Mouse (Mus musculus) liver, postnatal 0 days (tissue): Measurements from ENCODE around the gene Rspo1. TPM values are rescaled to one million over a fixed set of nuclear protein-coding genes. Genes with fewer than 3 reads are reported as not detected.

Source experiments
- ATAC-seq: fragments of 200-750 bp; cut with Nextera tagmentation; 2 replicates; pipeline ENCODE4 v1.8.0; 2017; ENCODE audit warnings: mild to moderate bottlenecking, moderate library complexity
- DNase-seq: peaks from one replicate; pipeline ENCODE4 v3.0.0-alpha.2; 2016
- H3K27ac ChIP-seq: fragments of 300-500 bp; sonication (generic); 2 replicates; pipeline ENCODE4 v1.5.1; 2014; ENCODE audit warnings: antibody characterized with exemption, moderate library complexity, mild to moderate bottlenecking, low read depth
- H3K27me3 ChIP-seq: fragments of 300-500 bp; sonication (generic); 2 replicates; pipeline ENCODE4 v1.6.1; 2014; ENCODE audit warnings: low read length, control low read depth, mixed read lengths; ENCODE audit not compliant: insufficient read depth
- H3K36me3 ChIP-seq: fragments of 300-500 bp; sonication (generic); replicated peaks from 2 replicates; pipeline ENCODE4 v1.6.1; 2014; ENCODE audit warnings: mild to moderate bottlenecking, control low read depth, low read length, moderate library complexity, mixed read lengths; ENCODE audit not compliant: insufficient read depth
- H3K4me1 ChIP-seq: fragments of 300-500 bp; sonication (generic); 2 replicates; pipeline ENCODE4 v1.6.1; 2014; ENCODE audit warnings: antibody characterized with exemption, mild to moderate bottlenecking, control low read depth; ENCODE audit not compliant: insufficient read depth
- H3K4me2 ChIP-seq: fragments of 300-500 bp; sonication (generic); 2 replicates; pipeline ENCODE4 v1.6.1; 2014; ENCODE audit warnings: low read depth, mild to moderate bottlenecking, low read length, moderate library complexity, mixed read lengths
- H3K4me3 ChIP-seq: fragments of 300-500 bp; sonication (generic); 2 replicates; pipeline ENCODE4 v1.5.1; 2014; ENCODE audit warnings: low read depth, low read length
- H3K9ac ChIP-seq: fragments of 300-500 bp; sonication (generic); replicated peaks from 2 replicates; pipeline ENCODE4 v1.6.1; 2014; ENCODE audit warnings: mild to moderate bottlenecking, moderate library complexity
- H3K9me3 ChIP-seq: fragments of 300-500 bp; sonication (generic); 2 replicates; pipeline ENCODE4 v1.6.1; 2016; ENCODE audit warnings: mild to moderate bottlenecking, control low read depth, low read length, mixed read lengths
- CTCF ChIP-seq: sonication (generic); IDR thresholded peaks from 2 replicates; pipeline ENCODE4 v1.5.1; 2016; ENCODE audit warnings: antibody characterized with exemption, low read depth
- EP300 ChIP-seq: IDR thresholded peaks from 2 replicates; pipeline ENCODE4 v1.6.1; 2016; ENCODE audit warnings: antibody characterized with exemption, low read depth, mild to moderate bottlenecking
- WGBS: fragments of 180-500 bp; shearing (Covaris S2); extraction: QIAGEN DNeasy Blood & Tissue Kit; methylation state at CpG from one replicate; pipeline ENCODE4 v1.1.7; 2014; ENCODE audit not compliant: insufficient replicate concordance; 5-methylcytosine and 5-hydroxymethylcytosine counted together
- polyA plus RNA-seq: library from polyadenylated mRNA; unstranded; fragments of >200 nt; fragmentation: Nextera tagmentation; extraction: Ambion mirVana; gene quantifications from 2 replicates; pipeline ENCODE4 v1.2.1, GENCODE M21; 2015

Rspo1 gene
- polyA plus RNA-seq, 1 experiment from 2014 or later = 0.41 TPM

DNA sequence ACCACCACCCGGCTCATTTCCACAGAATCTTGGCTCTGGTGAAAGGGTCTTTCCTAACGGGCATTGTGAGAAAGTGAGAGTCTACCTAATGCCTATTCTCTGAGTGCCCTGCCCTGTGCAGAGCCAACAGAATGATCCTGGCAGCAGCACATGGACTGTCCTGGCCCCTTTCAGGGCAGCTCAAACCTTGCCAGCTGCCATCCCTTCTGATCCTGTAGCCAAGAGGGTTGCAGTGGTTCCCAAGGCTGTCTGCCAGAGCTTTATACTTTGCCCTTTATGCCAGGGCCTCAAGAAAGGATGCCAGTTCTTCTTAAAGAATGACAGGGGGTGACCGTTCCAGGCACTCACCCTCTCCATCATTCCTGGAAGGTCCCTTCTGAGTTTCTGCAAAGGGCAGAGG is 36.7 kb upstream of the Rspo1 start:
- 74% methylated on average over 3 of the region's 3 CpGs for WGBS
- no peak overlapping the region for H3K27ac ChIP-seq
- H3K27me3 ChIP-seq = no peaks in the 10 kb centered on the region
- H3K4me2 ChIP-seq = no peak overlapping the region
- no peak for TF ChIP-seq CTCF
- ATAC-seq (no peak), DNase-seq (no peak)
- H3K9ac ChIP-seq = no peak overlapping the region
- no peaks in the 10 kb centered on the region for H3K4me1 ChIP-seq
- H3K36me3 ChIP-seq = no peaks in the 10 kb centered on the region
- H3K4me3 ChIP-seq = no peak overlapping the region
- H3K9me3 ChIP-seq = no peaks in the 10 kb centered on the region

DNA sequence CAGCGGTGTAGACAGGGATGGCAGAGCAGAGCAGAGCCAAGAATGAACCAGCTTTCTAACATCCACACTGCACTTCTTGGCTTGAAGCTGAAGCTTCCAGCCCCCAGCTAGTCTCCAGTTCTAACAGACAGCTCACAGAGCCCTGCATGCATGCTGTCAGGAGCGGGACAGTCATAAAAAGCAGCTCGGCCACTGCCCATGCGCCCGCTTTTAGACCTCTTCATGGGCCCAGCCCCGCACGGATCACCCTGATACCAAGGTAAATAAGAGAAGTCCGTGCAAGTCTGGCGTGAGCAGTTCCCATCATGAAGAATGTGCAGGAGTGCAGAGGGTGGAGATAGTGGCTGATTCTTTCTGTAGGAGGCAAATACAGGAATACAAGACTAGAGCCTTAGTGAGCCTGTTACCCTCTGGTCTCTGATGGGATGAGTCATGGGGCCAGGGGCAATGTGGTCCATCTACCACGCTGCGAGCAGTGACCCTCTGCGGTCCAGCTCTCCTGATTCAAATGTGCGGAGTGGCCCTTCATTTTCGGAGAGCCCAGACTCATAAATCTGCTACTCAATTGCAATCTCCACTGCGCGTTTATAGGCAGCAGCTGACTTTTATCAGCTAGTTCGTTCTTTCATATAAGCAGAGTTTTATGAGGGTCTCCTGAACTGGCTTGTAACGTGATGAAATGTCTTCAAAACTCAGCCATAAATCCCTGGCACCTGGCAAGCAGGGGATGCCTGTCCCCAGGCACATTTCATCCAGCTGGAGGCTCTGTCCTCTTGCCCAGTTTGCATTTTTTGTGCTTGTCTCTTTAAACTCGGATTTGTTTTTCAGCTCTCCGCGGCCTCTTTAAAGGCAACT is 35.8 kb upstream of the Rspo1 start:
- DNase-seq (no peak), ATAC-seq (no peak)
- no peaks in the 10 kb centered on the region for H3K4me1 ChIP-seq
- no peak for TF ChIP-seq EP300
- TF ChIP-seq CTCF = no peak
- WGBS = 81% methylated on average over 21 of the region's 21 CpGs
- H3K9ac ChIP-seq = no peak overlapping the region
- no peaks in the 10 kb centered on the region for H3K27me3 ChIP-seq
- H3K4me3 ChIP-seq = no peak overlapping the region
- H3K9me3 ChIP-seq = no peaks in the 10 kb centered on the region
- H3K36me3 ChIP-seq = no peaks in the 10 kb centered on the region
- no peak overlapping the region for H3K27ac ChIP-seq
- no peak overlapping the region for H3K4me2 ChIP-seq

GRCm38 (mm10) chr4:124951036-124951433 is 35.2 kb upstream of the Rspo1 start:
- H3K27ac ChIP-seq = no peak overlapping the region
- 42% methylated on average over 10 of the region's 10 CpGs for WGBS
- no peak overlapping the region for H3K4me3 ChIP-seq
- no peaks in the 10 kb centered on the region for H3K4me1 ChIP-seq
- no peaks in the 10 kb centered on the region for H3K36me3 ChIP-seq
- TF ChIP-seq CTCF (no peak), EP300 (no peak)
- no peaks in the 10 kb centered on the region for H3K27me3 ChIP-seq
- ATAC-seq = no peak
- H3K9ac ChIP-seq = no peak overlapping the region
- no peak overlapping the region for H3K4me2 ChIP-seq
- H3K9me3 ChIP-seq = no peaks in the 10 kb centered on the region
- DNase-seq = no peak

DNA sequence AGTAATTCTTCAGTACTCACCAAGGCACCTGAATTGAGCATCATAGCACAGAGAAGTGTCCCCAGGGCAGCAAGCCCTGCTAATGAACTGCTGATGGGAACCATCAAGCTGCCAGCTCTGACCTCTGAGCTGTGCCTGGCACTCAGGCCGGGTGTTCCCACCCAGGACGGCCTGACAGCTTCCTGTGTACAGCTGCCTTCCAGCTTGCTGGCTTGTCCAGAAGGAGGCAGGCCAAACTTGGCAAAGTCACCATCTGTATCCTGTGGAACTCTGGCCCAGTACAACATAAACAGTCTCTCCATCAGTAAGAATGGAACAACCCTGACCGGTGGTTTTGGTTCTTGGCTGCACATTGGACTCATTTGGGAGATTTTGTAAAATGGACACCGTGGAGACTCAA is 32.7 kb upstream of the Rspo1 start:
- Histone ChIP-seq H3K4me1 (no peaks in the 10 kb centered on the region), H3K27ac (no peak overlapping the region), H3K9ac (no peak overlapping the region), H3K9me3 (no peaks in the 10 kb centered on the region), H3K4me3 (no peak overlapping the region), H3K27me3 (no peaks in the 10 kb centered on the region), H3K4me2 (no peak overlapping the region), H3K36me3 (no peaks in the 10 kb centered on the region)
- ATAC-seq = no peak
- TF ChIP-seq EP300 = no peak
- TF ChIP-seq CTCF = no peak
- 41% methylated on average over 4 of the region's 4 CpGs for WGBS
- DNase-seq = no peak

GRCm38 (mm10) chr4:124957284-124957683 is 28.9 kb upstream of the Rspo1 start:
- H3K27me3 ChIP-seq = no peaks in the 10 kb centered on the region
- TF ChIP-seq EP300 (no peak), CTCF (no peak)
- no peak overlapping the region for H3K4me3 ChIP-seq
- H3K4me1 ChIP-seq = no peaks in the 10 kb centered on the region
- DNase-seq (no peak), ATAC-seq (no peak)
- H3K36me3 ChIP-seq = no peaks in the 10 kb centered on the region
- no peaks in the 10 kb centered on the region for H3K9me3 ChIP-seq
- no peak overlapping the region for H3K27ac ChIP-seq
- H3K9ac ChIP-seq = no peak overlapping the region
- WGBS = 62% methylated on average over 2 of the region's 2 CpGs
- H3K4me2 ChIP-seq = no peak overlapping the region

DNA sequence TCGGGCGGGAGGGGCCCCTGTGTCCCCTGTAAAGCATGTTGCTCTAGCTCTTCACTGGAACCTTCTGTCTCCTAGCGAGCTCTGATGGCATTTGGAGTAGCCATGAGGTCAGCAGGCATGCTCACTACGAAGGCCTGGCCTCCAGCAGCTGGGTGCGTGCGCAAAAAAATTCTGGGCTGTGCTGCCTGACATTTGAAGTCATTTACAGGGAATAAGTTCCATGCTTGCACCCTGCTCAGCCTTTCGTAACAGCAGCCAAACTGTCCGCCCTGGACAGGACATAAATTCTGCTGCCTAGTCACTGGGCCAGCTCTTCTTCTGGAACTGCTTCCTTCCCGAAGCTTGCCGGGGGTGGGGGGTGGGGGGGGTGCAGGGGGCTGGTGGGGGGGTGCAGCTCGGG is 27.2 kb upstream of the Rspo1 start:
- H3K9ac ChIP-seq = no peak overlapping the region
- no peak overlapping the region for H3K4me3 ChIP-seq
- no peaks in the 10 kb centered on the region for H3K4me1 ChIP-seq
- no peak overlapping the region for H3K27ac ChIP-seq
- H3K9me3 ChIP-seq = no peaks in the 10 kb centered on the region
- no peak for TF ChIP-seq CTCF
- no peak for TF ChIP-seq EP300
- DNase-seq = no peak
- no peaks in the 10 kb centered on the region for H3K27me3 ChIP-seq
- no peak for ATAC-seq
- no peaks in the 10 kb centered on the region for H3K36me3 ChIP-seq
- 59% methylated on average over 9 of the region's 11 CpGs for WGBS
- no peak overlapping the region for H3K4me2 ChIP-seq

DNA sequence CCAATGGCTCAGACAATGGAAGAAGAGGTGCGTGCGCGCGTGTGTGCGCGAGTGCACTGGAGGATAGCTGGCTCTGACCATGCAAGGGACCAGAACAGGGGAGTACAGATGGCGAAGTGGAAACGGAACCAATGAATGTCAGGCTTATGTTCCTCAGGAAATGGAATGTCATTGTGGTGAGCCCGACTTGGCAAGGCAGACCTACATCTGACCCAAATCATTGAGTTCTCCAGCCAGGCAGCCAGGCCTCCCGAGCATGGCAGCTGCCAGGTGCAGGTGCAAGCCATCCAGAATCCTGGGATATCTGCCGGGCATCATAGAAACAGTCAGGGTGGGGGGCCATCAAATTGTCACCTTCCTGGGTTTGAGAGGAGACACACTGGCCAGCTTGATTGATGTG is 25.3 kb upstream of the Rspo1 start:
- Histone ChIP-seq H3K4me2 (no peak overlapping the region), H3K4me1 (no peaks in the 10 kb centered on the region), H3K9me3 (no peaks in the 10 kb centered on the region), H3K27me3 (no peaks in the 10 kb centered on the region), H3K27ac (no peak overlapping the region), H3K36me3 (no peaks in the 10 kb centered on the region), H3K9ac (no peak overlapping the region), H3K4me3 (no peak overlapping the region)
- ATAC-seq = no peak
- no peak for TF ChIP-seq EP300
- TF ChIP-seq CTCF = no peak
- 62% methylated on average over 11 of the region's 11 CpGs for WGBS
- no peak for DNase-seq
